Mouse (Mus musculus): Measurements from ENCODE around the gene Pdcd1lg2.

GRCm38 (mm10) chr19:29482148-29482547 is 71.4 kb downstream of the Pdcd1lg2 start:
- no peak for TF ChIP-seq POLR2A (IDR thresholded peaks at IDR 0.05; ENCODE audit: control insufficient read depth, low read depth, low read length)
- TF ChIP-seq CTCF (IDR thresholded peaks at IDR 0.05; ENCODE audit: control insufficient read depth, insufficient read depth, insufficient replicate concordance, low read depth, low read length) = no peak

All from testis, adult 2 months (tissue).